Mouse (Mus musculus) olfactory bulb, adult 2 months (tissue): Measurements from ENCODE around the gene Etnppl. TPM values are rescaled to one million over a fixed set of nuclear protein-coding genes. Genes with fewer than 3 reads are reported as not detected.

ENCODE experiments used
- H3K27ac ChIP-seq: fragments of 200-500 bp; 2 replicates; pipeline ENCODE4 v1.5.1; 2012; ENCODE audit warnings: low read depth, low read length; ENCODE audit not compliant: insufficient read depth
- H3K4me1 ChIP-seq: fragments of 200-500 bp; 2 replicates; pipeline ENCODE4 v1.6.1; 2012; ENCODE audit warnings: low read length; ENCODE audit not compliant: control insufficient read depth, insufficient read depth
- H3K4me3 ChIP-seq: fragments of 200-500 bp; 2 replicates; pipeline ENCODE4 v1.5.1; 2012; ENCODE audit warnings: mild to moderate bottlenecking, low read depth, low read length, moderate library complexity; ENCODE audit not compliant: insufficient read depth
- CTCF ChIP-seq: fragments of 200-500 bp; IDR thresholded peaks from 2 replicates; pipeline ENCODE4 v1.5.1; 2012; ENCODE audit warnings: low read depth, mild to moderate bottlenecking, low read length, moderate library complexity; ENCODE audit not compliant: insufficient read depth
- POLR2A ChIP-seq: fragments of 200-500 bp; IDR thresholded peaks from 2 replicates; pipeline ENCODE4 v1.6.1; 2012; ENCODE audit warnings: mild to moderate bottlenecking, low read depth, low read length, moderate library complexity; ENCODE audit not compliant: insufficient read depth
- WGBS: fragments of 180-500 bp; shearing (Covaris S2); methylation state at CpG from one replicate; pipeline ENCODE4 v1.1.7; 2018; 5-methylcytosine and 5-hydroxymethylcytosine counted together
- polyA plus RNA-seq: library from polyadenylated mRNA; stranded (reverse); fragments of >200 nt; gene quantifications from 2 replicates; pipeline ENCODE4 v1.2.4, GENCODE M21; 2012; ENCODE audit warnings: low replicate concordance; ENCODE audit not compliant: missing spikeins, insufficient read depth, insufficient read length

Gene Etnppl
- polyA plus RNA-seq, 1 experiment, result not detected

DNA sequence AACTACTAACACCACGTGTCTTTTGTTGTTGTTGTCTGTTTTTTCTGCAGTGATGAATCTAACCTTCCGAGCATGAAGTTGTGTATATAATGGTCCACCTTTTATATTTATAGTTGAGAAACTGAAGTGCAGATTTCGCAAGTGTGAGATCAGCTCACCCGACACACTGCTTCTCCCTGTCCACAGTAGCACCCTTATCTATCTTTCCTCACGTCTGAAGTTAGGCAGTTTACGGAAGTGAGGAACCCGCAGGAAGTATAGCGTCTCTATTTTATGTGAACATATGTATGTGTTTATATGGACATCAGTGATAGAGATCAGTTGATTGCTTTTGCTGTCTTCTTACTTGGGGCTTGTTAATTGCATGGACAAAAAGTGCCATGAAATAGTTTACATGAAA is 22.2 kb upstream of the Etnppl start:
- TF ChIP-seq CTCF (no peak), POLR2A (no peak)
- 87% methylated on average over 8 of the region's 8 CpGs for WGBS
- Histone ChIP-seq H3K27ac (no peak overlapping the region), H3K4me1 (no peaks in the 10 kb centered on the region), H3K4me3 (no peak overlapping the region)

GRCm38 (mm10) chr3:130601491-130601890 is 15.8 kb upstream of the Etnppl start:
- no peak overlapping the region for H3K27ac ChIP-seq
- no peak overlapping the region for H3K4me3 ChIP-seq
- WGBS, result 72% methylated on average over 10 of the region's 10 CpGs
- TF ChIP-seq CTCF, result no peak
- TF ChIP-seq POLR2A, result no peak
- no peaks in the 10 kb centered on the region for H3K4me1 ChIP-seq

- TF ChIP-seq CTCF (no peak), POLR2A (no peak)
- Histone ChIP-seq H3K4me3 (no peak overlapping the region), H3K27ac (no peak overlapping the region), H3K4me1 (no peaks in the 10 kb centered on the region)
- WGBS, result 86% methylated on average over 2 of the region's 2 CpGs
These were observed 9.3 kb upstream of the Etnppl start for GRCm38 (mm10) chr3:130607924-130608323.

GRCm38 (mm10) chr3:130614444-130614843 is 2.8 kb upstream of the Etnppl start:
- Histone ChIP-seq H3K4me1 (peaks cover 3% of the 10 kb centered on the region; the same call in 1 of the 2 replicates), H3K27ac (no peak overlapping the region), H3K4me3 (no peak overlapping the region)
- 92% methylated on average over 9 of the region's 9 CpGs for WGBS
- TF ChIP-seq POLR2A (no peak), CTCF (no peak)

DNA sequence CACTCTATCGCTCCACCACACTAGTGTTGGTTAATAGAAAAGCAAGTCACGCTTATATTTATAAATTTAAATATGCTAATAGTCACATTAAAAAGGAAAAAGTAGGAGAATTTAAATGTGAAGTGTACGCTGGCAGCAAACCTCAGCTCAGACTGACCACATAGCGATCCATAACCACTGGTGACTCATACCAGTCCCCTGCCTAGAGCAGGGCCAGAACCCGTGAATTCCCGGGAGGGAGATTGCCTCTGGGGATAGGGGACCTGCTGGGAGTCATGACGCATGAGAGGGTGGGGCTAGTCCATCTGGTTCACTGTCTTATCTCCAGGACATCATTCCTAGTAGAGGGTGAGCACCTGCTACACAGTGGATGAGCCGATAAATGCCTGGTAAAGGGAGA is 1.6 kb upstream of the Etnppl start:
- Histone ChIP-seq H3K27ac (no peak overlapping the region), H3K4me3 (no peak overlapping the region), H3K4me1 (peaks cover 5% of the 10 kb centered on the region; the same call in 1 of the 2 replicates)
- WGBS, result 69% methylated on average over 8 of the region's 8 CpGs
- no peak for TF ChIP-seq POLR2A
- TF ChIP-seq CTCF, result no peak

DNA sequence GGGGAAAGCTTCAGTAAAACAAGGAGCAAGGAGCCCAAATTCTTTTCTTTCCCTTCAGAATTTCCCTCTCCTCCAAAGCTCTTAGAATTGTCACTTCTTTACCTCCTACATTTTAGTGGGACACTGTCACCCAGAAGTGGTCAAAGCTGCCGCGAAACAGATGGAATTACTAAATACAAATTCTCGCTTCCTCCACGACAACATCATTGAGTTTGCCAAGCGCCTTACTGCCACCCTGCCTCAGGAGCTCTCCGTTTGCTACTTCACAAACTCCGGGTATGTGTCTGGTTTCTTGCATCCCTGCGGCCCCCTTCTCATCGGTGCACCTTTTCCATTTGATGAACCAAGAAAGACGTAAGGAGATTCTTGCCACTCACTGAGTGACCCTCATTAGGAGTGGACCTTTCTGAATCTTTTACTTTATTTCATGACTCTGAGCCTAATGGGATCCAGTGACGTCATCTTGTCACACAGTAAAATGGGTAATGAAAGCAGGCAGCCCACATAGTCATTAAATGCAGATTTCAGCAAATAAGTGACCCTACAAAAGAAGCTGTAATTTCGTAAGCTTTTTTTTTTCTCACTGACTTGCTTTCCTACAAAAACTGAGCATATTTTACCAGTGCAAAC is 3.4 kb downstream of the Etnppl start:
- TF ChIP-seq CTCF (no peak), POLR2A (no peak)
- no peak overlapping the region for H3K4me3 ChIP-seq
- no peak overlapping the region for H3K27ac ChIP-seq
- 35% methylated on average over 12 of the region's 12 CpGs for WGBS
- peaks cover 6% of the 10 kb centered on the region; the same call in 1 of the 2 replicates for H3K4me1 ChIP-seq

GRCm38 (mm10) chr3:130628358-130628757 is 11.1 kb downstream of the Etnppl start:
- TF ChIP-seq POLR2A (no peak), CTCF (no peak)
- no peak overlapping the region for H3K4me3 ChIP-seq
- no peaks in the 10 kb centered on the region for H3K4me1 ChIP-seq
- no peak overlapping the region for H3K27ac ChIP-seq
- WGBS, result 93% methylated on average over 5 of the region's 5 CpGs

GRCm38 (mm10) chr3:130633859-130634258 is 16.6 kb downstream of the Etnppl start:
- WGBS, result 32% methylated on average over 5 of the region's 5 CpGs
- Histone ChIP-seq H3K27ac (no peak overlapping the region), H3K4me1 (no peaks in the 10 kb centered on the region), H3K4me3 (no peak overlapping the region)
- TF ChIP-seq POLR2A, result no peak
- no peak for TF ChIP-seq CTCF

GRCm38 (mm10) chr3:130646110-130646810 is 29.0 kb downstream of the Etnppl start:
- WGBS, result 58% methylated on average over 11 of the region's 11 CpGs
- Histone ChIP-seq H3K4me1 (no peaks in the 10 kb centered on the region), H3K4me3 (no peak overlapping the region), H3K27ac (no peak overlapping the region)
- no peak for TF ChIP-seq POLR2A
- no peak for TF ChIP-seq CTCF
